Mouse (Mus musculus) mammary gland, adult 2 months (tissue): ENCODE results near the gene Zfp641. TPM values are rescaled to one million over a fixed set of nuclear protein-coding genes. Genes with fewer than 3 reads are reported as not detected.

Source experiments
- polyA plus RNA-seq: library from polyadenylated mRNA; depleted of rRNA; stranded (reverse); fragments of >200 nt; gene quantifications from 2 replicates; pipeline ENCODE4 v1.2.3, GENCODE M21; 2012; ENCODE audit warnings: low replicate concordance; rRNA removed

The Zfp641 gene
- polyA plus RNA-seq: 1.3 and 3.5 TPM in 2 replicates

GRCm38 (mm10) chr15:98295628-98296551 is at the start of gene Zfp641:
Zfp641 (minus strand) TSS chr15:98296161.

DNA sequence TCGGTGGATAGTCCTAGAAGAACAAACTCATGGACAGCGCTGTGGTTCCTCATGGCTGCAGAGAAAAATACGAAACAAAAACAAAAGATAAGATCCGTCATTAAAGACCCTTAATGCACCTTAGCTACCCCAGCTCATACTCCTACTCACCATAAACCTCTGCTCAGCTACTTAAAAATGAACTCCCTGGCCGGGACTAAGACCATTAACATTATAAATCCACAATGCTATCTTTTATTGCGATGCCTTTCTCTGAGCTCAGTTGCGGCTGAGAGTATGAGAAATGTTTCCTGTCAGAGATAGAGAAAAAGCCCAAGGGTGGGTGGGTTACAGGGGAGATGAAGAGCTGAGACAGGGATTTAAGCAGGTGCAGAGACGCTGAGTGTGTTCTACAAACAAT is 44.9 kb upstream of the Zfp641 start, which contains the start of gene Olfr284:
Gene Olfr284, minus strand, starts transcription at position 101 of the 400 bp plus-strand sequence.

GRCm38 (mm10) chr15:98317177-98317724 is 21.3 kb upstream of the Zfp641 start, which contains the start of gene Olfr285:
Olfr285 (minus strand) TSS chr15:98317353.

DNA sequence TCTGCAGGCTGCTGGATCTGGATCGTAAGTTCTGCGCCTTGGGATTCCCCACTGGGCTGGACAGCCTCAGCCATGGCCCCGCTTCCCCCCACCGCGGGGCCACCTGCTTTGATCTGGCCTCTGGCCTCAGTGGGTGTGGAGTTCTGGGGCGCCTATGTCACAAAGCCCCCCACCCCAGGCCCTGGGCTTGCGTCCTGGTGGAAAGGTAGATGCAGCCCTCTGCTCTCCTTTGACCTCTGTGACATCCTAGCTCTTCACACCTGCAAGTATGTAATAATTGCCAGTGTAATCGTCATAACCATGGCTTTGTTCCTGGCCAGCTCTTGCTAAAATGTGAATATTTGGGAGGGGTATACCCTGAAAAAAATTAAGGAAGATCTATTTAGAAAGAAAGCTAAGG is 38.8 kb downstream of the Zfp641 start, which contains the start of gene H1fnt:
Gene H1fnt, minus strand, starts transcription at position 101 of the 400 bp plus-strand sequence.

Other genes starting within 250 kb of the Zfp641 start
- gene Pfkm, start 203.6 kb downstream of the Zfp641 start, polyA plus RNA-seq: 17.8 and 350 TPM in 2 replicates
- 9.2 and 13.4 TPM in 2 replicates for gene Senp1, start 202.4 kb downstream of the Zfp641 start, polyA plus RNA-seq
- gene Asb8, start 130.5 kb downstream of the Zfp641 start, polyA plus RNA-seq: 39.8 and 71.3 TPM in 2 replicates
- 0.19 and 0.32 TPM in 2 replicates for gene Ccdc184, start 129.0 kb downstream of the Zfp641 start, polyA plus RNA-seq
- gene Olfr288, start 100.6 kb downstream of the Zfp641 start, polyA plus RNA-seq: not detected in 2 replicates
- not detected in 2 replicates for gene Gm44579, start 75.2 kb downstream of the Zfp641 start, polyA plus RNA-seq
- gene Olfr287, start 75.1 kb downstream of the Zfp641 start, polyA plus RNA-seq: not detected in 2 replicates
- gene Olfr286, start 61.7 kb downstream of the Zfp641 start, polyA plus RNA-seq: not detected in 2 replicates
- gene H1fnt, start 38.9 kb downstream of the Zfp641 start, polyA plus RNA-seq: not detected in 2 replicates
- not detected in 2 replicates for gene Olfr285, start 21.2 kb upstream of the Zfp641 start, polyA plus RNA-seq
- gene Olfr284, start 44.8 kb upstream of the Zfp641 start, polyA plus RNA-seq: not detected in 2 replicates
- gene Olfr283, start 84.8 kb upstream of the Zfp641 start, polyA plus RNA-seq: not detected in 2 replicates
- not detected in 2 replicates for gene Olfr282, start 135.1 kb upstream of the Zfp641 start, polyA plus RNA-seq
- gene Olfr281, start 156.4 kb upstream of the Zfp641 start, polyA plus RNA-seq: not detected in 2 replicates
- not detected in 2 replicates for gene OR5BS1P, start 173.7 kb upstream of the Zfp641 start, polyA plus RNA-seq
- gene Lalba, start 186.6 kb upstream of the Zfp641 start, polyA plus RNA-seq: 2.3 and 13.5 TPM in 2 replicates
- not detected in 2 replicates for gene Olfr279, start 196.2 kb upstream of the Zfp641 start, polyA plus RNA-seq
- 30.3 and 43.2 TPM in 2 replicates for gene Kansl2, start 238.1 kb upstream of the Zfp641 start, polyA plus RNA-seq